In genomic region chr11:95305600-95305999, GRCm38 (mm10) we compare ENCODE assay signal across 14 mouse cellular contexts. TPM values are rescaled to one million over a fixed set of nuclear protein-coding genes. Genes with fewer than 3 reads are reported as not detected.
DNase-seq lines count a peak whose midpoint lies in the region; ATAC-seq and TF ChIP-seq lines count a peak whose summit lies in the region.
"Had no signal": no experiment of that assay in that cellular context is flagged by ENCODE, and none has a peak within 500 bp of the region (broad histone marks: within the 10 kb centered on the region; RNA-seq: fewer than 3 reads in every experiment).

No protein-coding gene starts in this region.

- H3K4me1 ChIP-seq in hindbrain, postnatal 0 days (ENCODE audit: insufficient read depth, low read length), result no peaks in the 10 kb centered on the region
- peaks cover 15% of the 10 kb centered on the region for H3K4me1 ChIP-seq in hindbrain, embryonic 10.5 days (replicated peaks)
- H3K4me1 ChIP-seq in testis, adult 2 months (ENCODE audit: control insufficient read depth, insufficient read depth, low read length), result peaks cover 4% of the 10 kb centered on the region
- no peaks in the 10 kb centered on the region for H3K4me1 ChIP-seq in stomach, postnatal 0 days (replicated peaks; ENCODE audit: control insufficient read depth, insufficient read depth)

- no peak for DNase-seq in hindbrain, postnatal 0 days (ENCODE audit: low spot score)
- DNase-seq in hindbrain, embryonic 10.5 days (ENCODE audit: low spot score), result no peak
- no peak for DNase-seq in testis, postnatal 10 days (ENCODE audit: low spot score)
- peak; percentile 69 for DNase-seq in R1 (ENCODE audit: low read depth, low spot score)
- no peak for DNase-seq in stomach, postnatal 0 days (ENCODE audit: low spot score)
- DNase-seq in cerebellum, adult 11-12 months, result no peak
- DNase-seq: cerebellum, adult 9-10 months; kidney, postnatal 36 days; right cerebral cortex, postnatal 25 days had no signal

- no peak for TF ChIP-seq POLR2A in testis, adult 2 months (IDR thresholded peaks at IDR 0.05; ENCODE audit: control insufficient read depth, low read depth, low read length)

- no peak overlapping the region for H3K4me3 ChIP-seq in hindbrain, postnatal 0 days (ENCODE audit: low read length)
- no peak overlapping the region for H3K4me3 ChIP-seq in hindbrain, embryonic 10.5 days
- H3K4me3 ChIP-seq in testis, adult 2 months (ENCODE audit: control insufficient read depth, low read depth, low read length), result no peak overlapping the region
- H3K4me3 ChIP-seq in stomach, postnatal 0 days (ENCODE audit: low read depth, low read length), result no peak overlapping the region
- H3K4me3 ChIP-seq: limb, embryonic 15.5 days had no signal

- H3K27me3 ChIP-seq in hindbrain, postnatal 0 days (ENCODE audit: insufficient read depth, low read length), result no peaks in the 10 kb centered on the region
- H3K27me3 ChIP-seq in hindbrain, embryonic 10.5 days (ENCODE audit: insufficient read depth, poor library complexity, severe bottlenecking), result no peaks in the 10 kb centered on the region
- H3K27me3 ChIP-seq in testis, adult 2 months (ENCODE audit: control insufficient read depth, insufficient read depth, low read length), result no peaks in the 10 kb centered on the region
- no peaks in the 10 kb centered on the region for H3K27me3 ChIP-seq in stomach, postnatal 0 days (ENCODE audit: control insufficient read depth, insufficient read depth, low read length)
- H3K27me3 ChIP-seq: limb, embryonic 15.5 days had no signal

- peak; percentile 28; the same call in 1 of the 2 replicates for TF ChIP-seq CTCF in hindbrain, postnatal 0 days (IDR thresholded peaks at IDR 0.05; ENCODE audit: low read depth)
- TF ChIP-seq CTCF in testis, adult 2 months (IDR thresholded peaks at IDR 0.05; ENCODE audit: control insufficient read depth, insufficient read depth, insufficient replicate concordance, low read depth, low read length), result peak; percentile 25; the same call in 1 of the 2 replicates
- TF ChIP-seq CTCF in stomach, postnatal 0 days (IDR thresholded peaks at IDR 0.05; ENCODE audit: low read depth), result peak; percentile 49

- 94% methylated on average over 7 of the region's 7 CpGs for WGBS in hindbrain, postnatal 0 days
- 92% methylated on average over 7 of the region's 7 CpGs for WGBS in hindbrain, embryonic 10.5 days
- 90% methylated on average over 7 of the region's 7 CpGs for WGBS in stomach, postnatal 0 days

- no peaks in the 10 kb centered on the region for H3K9me3 ChIP-seq in hindbrain, postnatal 0 days (ENCODE audit: low read length)
- no peaks in the 10 kb centered on the region for H3K9me3 ChIP-seq in hindbrain, embryonic 10.5 days
- no peaks in the 10 kb centered on the region for H3K9me3 ChIP-seq in stomach, postnatal 0 days (ENCODE audit: control insufficient read depth, low read length)
- H3K9me3 ChIP-seq: limb, embryonic 15.5 days had no signal

- peaks cover 13% of the 10 kb centered on the region; the same call in 1 of the 2 replicates for H3K36me3 ChIP-seq in hindbrain, postnatal 0 days (ENCODE audit: insufficient read depth, low read length)
- peaks cover 64% of the 10 kb centered on the region for H3K36me3 ChIP-seq in hindbrain, embryonic 10.5 days
- no peaks in the 10 kb centered on the region; the same call in none of the 2 replicates for H3K36me3 ChIP-seq in testis, adult 2 months (ENCODE audit: control insufficient read depth, insufficient read depth, low read length)
- peaks cover 8% of the 10 kb centered on the region; the same call in 1 of the 2 replicates for H3K36me3 ChIP-seq in stomach, postnatal 0 days (ENCODE audit: control insufficient read depth, insufficient read depth, low read length)

- TF ChIP-seq EP300 in stomach, postnatal 0 days (optimal IDR thresholded peaks at IDR 0.05), result no peak

- H3K27ac ChIP-seq in hindbrain, postnatal 0 days, result no peak overlapping the region
- H3K27ac ChIP-seq in hindbrain, embryonic 10.5 days, result no peak overlapping the region
- H3K27ac ChIP-seq in testis, adult 2 months (ENCODE audit: control insufficient read depth, insufficient read depth, low read depth, low read length), result no peak overlapping the region
- no peak overlapping the region for H3K27ac ChIP-seq in stomach, postnatal 0 days (replicated peaks)
- H3K27ac ChIP-seq: limb, embryonic 15.5 days had no signal

- no peak overlapping the region for H3K4me2 ChIP-seq in hindbrain, postnatal 0 days (ENCODE audit: low read depth, low read length)
- H3K4me2 ChIP-seq in stomach, postnatal 0 days (replicated peaks; ENCODE audit: low read depth), result no peak overlapping the region
- H3K4me2 ChIP-seq: limb, embryonic 15.5 days had no signal

- no peak overlapping the region for H3K9ac ChIP-seq in hindbrain, postnatal 0 days (replicated peaks; ENCODE audit: low read length)
- no peak overlapping the region for H3K9ac ChIP-seq in stomach, postnatal 0 days (ENCODE audit: low read length)
- H3K9ac ChIP-seq: limb, embryonic 15.5 days had no signal

- no peak for ATAC-seq in hindbrain, postnatal 0 days
- no peak for ATAC-seq in stomach, postnatal 0 days (ENCODE audit: low FRiP score, low TSS enrichment)
- ATAC-seq: hindbrain, embryonic 16.5 days had no signal

RNA-seq across cellular contexts. Expression of gene Kat7, which starts 4.4 kb away (rescaled TPM):
- 64.4 and 69.0 TPM in 2 replicates for total RNA-seq in hindbrain, postnatal 0 days (2014; rRNA removed)
- 59.0 and 66.6 TPM in 2 replicates for polyA plus RNA-seq in hindbrain, postnatal 0 days (2015; fragmentation: Nextera tagmentation; extraction: Ambion mirVana)
- 79.0 and 84.9 TPM in 2 replicates for polyA plus RNA-seq in hindbrain, embryonic 10.5 days (2016; fragmentation: Nextera tagmentation; extraction: Ambion mirVana)
- 89.5 and 93.1 TPM in 2 replicates for polyA plus RNA-seq in testis, adult 2 months (2012; rRNA removed)
- polyA plus RNA-seq in stomach, postnatal 0 days (2015; fragmentation: Nextera tagmentation; extraction: Ambion mirVana), result 25.0 and 27.2 TPM in 2 replicates

RNA-seq across cellular contexts. Expression of gene Fam117a, which starts 31.2 kb away (rescaled TPM):
- total RNA-seq in hindbrain, postnatal 0 days (2014; rRNA removed), result 5.6 and 10.7 TPM in 2 replicates
- 1.9 and 2.8 TPM in 2 replicates for polyA plus RNA-seq in hindbrain, postnatal 0 days (2015; fragmentation: Nextera tagmentation; extraction: Ambion mirVana)
- 10.8 and 11.0 TPM in 2 replicates for polyA plus RNA-seq in hindbrain, embryonic 10.5 days (2016; fragmentation: Nextera tagmentation; extraction: Ambion mirVana)
- polyA plus RNA-seq in testis, adult 2 months (2012; rRNA removed), result 16.7 TPM in 2 replicates
- polyA plus RNA-seq in stomach, postnatal 0 days (2015; fragmentation: Nextera tagmentation; extraction: Ambion mirVana), result 5.7 and 6.7 TPM in 2 replicates

RNA-seq across cellular contexts. Expression of gene Tac4, which starts 44.3 kb away (rescaled TPM):
- not detected in 2 replicates for total RNA-seq in hindbrain, postnatal 0 days (2014; rRNA removed)
- not detected in 2 replicates for polyA plus RNA-seq in hindbrain, postnatal 0 days (2015; fragmentation: Nextera tagmentation; extraction: Ambion mirVana)
- 0.12 TPM in 1 of 2 replicates, not detected in the other for polyA plus RNA-seq in hindbrain, embryonic 10.5 days (2016; fragmentation: Nextera tagmentation; extraction: Ambion mirVana)
- not detected in 2 replicates for polyA plus RNA-seq in testis, adult 2 months (2012; rRNA removed)
- 0.25 and 0.29 TPM in 2 replicates for polyA plus RNA-seq in stomach, postnatal 0 days (2015; fragmentation: Nextera tagmentation; extraction: Ambion mirVana)
- total RNA-seq: granulocyte monocyte progenitor cell, adult 5-6 weeks had no signal
- polyA plus RNA-seq: heart, postnatal 0 days; hindbrain, embryonic 16.5 days had no signal
